Mouse (Mus musculus): ENCODE data around the gene Atf4.

DNA sequence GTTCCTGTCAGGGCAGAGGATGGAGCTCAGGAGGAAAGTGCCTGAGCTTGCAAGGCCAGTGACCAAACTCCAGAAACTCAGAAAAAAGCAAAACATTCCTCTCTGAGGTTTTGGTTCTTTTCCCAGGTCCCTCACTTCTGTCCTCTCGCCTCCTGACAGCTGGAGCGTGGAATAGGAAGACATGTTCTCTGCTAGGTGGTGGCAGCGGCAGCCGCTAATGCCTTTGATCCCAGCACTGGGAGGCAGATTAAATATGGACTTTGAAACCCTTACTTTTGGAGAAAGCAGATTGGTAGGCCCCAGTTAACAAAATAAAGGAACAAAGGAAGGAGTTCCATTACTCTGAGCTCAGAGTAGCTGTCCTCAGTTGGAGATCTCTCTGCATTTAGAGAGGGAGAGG lies 46.5 kb upstream of the Atf4 start:
- TF ChIP-seq MAFK (IDR thresholded peaks at IDR 0.05; ENCODE audit: insufficient read depth, low read depth, low read length) (no peak), ZNF384 (IDR thresholded peaks at IDR 0.05; ENCODE audit: low read depth, low read length) (no peak), HCFC1 (IDR thresholded peaks at IDR 0.05; ENCODE audit: borderline replicate concordance, insufficient read depth, low read length) (no peak), ZC3H11A (IDR thresholded peaks at IDR 0.05; ENCODE audit: borderline replicate concordance, low read depth, low read length) (no peak), CHD2 (IDR thresholded peaks at IDR 0.05; ENCODE audit: low read depth, low read length) (no peak)
